Mouse (Mus musculus): ENCODE data around the gene Atxn2.

The Atxn2 gene

GRCm38 (mm10) chr5:121815867-121816380 is 104.8 kb downstream of the Atxn2 start:
- DNase-seq (ENCODE audit: low read depth, low spot score) = no peak

GRCm38 (mm10) chr5:121816611-121817010 is 105.5 kb downstream of the Atxn2 start:
- DNase-seq (ENCODE audit: low read depth, low spot score) = no peak

GRCm38 (mm10) chr5:121817551-121817950 is 106.4 kb downstream of the Atxn2 start:
- no peak for DNase-seq (ENCODE audit: low read depth, low spot score)

GRCm38 (mm10) chr5:121818401-121818800 is 107.3 kb downstream of the Atxn2 start:
- DNase-seq (ENCODE audit: low read depth, low spot score) = no peak

- DNase-seq (ENCODE audit: low read depth, low spot score) = no peak
Measured at GRCm38 (mm10) chr5:121818862-121819261, 107.7 kb downstream of the Atxn2 start.

GRCm38 (mm10) chr5:121819559-121819958 is 108.4 kb downstream of the Atxn2 start:
- DNase-seq (ENCODE audit: low read depth, low spot score) = no peak

GRCm38 (mm10) chr5:121820161-121820560 is 109.0 kb downstream of the Atxn2 start:
- DNase-seq (ENCODE audit: low read depth, low spot score) = no peak

GRCm38 (mm10) chr5:121820657-121821056 is 109.5 kb downstream of the Atxn2 start:
- no peak for DNase-seq (ENCODE audit: low read depth, low spot score)

- no peak for DNase-seq (ENCODE audit: low read depth, low spot score)
Measured at GRCm38 (mm10) chr5:121821116-121821515, 110.0 kb downstream of the Atxn2 start.

- no peak for DNase-seq (ENCODE audit: low read depth, low spot score)
Measured at GRCm38 (mm10) chr5:121821552-121821951, 110.4 kb downstream of the Atxn2 start.

- no peak for DNase-seq (ENCODE audit: low read depth, low spot score)
Measured at GRCm38 (mm10) chr5:121822786-121823505, 111.8 kb downstream of the Atxn2 start.

GRCm38 (mm10) chr5:121823668-121824067 is 112.5 kb downstream of the Atxn2 start:
- DNase-seq (ENCODE audit: low read depth, low spot score) = no peak

- no peak for DNase-seq (ENCODE audit: low read depth, low spot score)
Measured at GRCm38 (mm10) chr5:121824121-121824520, 113.0 kb downstream of the Atxn2 start.

- no peak for DNase-seq (ENCODE audit: low read depth, low spot score)
Measured at GRCm38 (mm10) chr5:121825606-121826005, 114.5 kb downstream of the Atxn2 start.

- DNase-seq (ENCODE audit: low read depth, low spot score) = no peak
Measured at GRCm38 (mm10) chr5:121827876-121828275, 116.7 kb downstream of the Atxn2 start.

- DNase-seq (ENCODE audit: low read depth, low spot score) = no peak
Measured at GRCm38 (mm10) chr5:121828491-121829432, 117.6 kb downstream of the Atxn2 start.

GRCm38 (mm10) chr5:121831002-121831601 is 120.0 kb downstream of the Atxn2 start:
- no peak for DNase-seq (ENCODE audit: low read depth, low spot score)

- DNase-seq (ENCODE audit: low read depth, low spot score) = no peak
Measured at GRCm38 (mm10) chr5:121832376-121833155, 121.4 kb downstream of the Atxn2 start.

- no peak for DNase-seq (ENCODE audit: low read depth, low spot score)
Measured at GRCm38 (mm10) chr5:121833159-121833558, 122.0 kb downstream of the Atxn2 start.

GRCm38 (mm10) chr5:121833572-121834240 is 122.6 kb downstream of the Atxn2 start:
- DNase-seq (ENCODE audit: low read depth, low spot score) = no peak

GRCm38 (mm10) chr5:121834241-121834606 is 123.1 kb downstream of the Atxn2 start:
- no peak for DNase-seq (ENCODE audit: low read depth, low spot score)

Data from telencephalon, adult 2 months (tissue).